Mouse (Mus musculus) small intestine, adult 2 months (tissue): Measurements from ENCODE around the gene Med13l. TPM values are rescaled to one million over a fixed set of nuclear protein-coding genes. Genes with fewer than 3 reads are reported as not detected.

Experiments
- H3K27ac ChIP-seq: fragments of 200-500 bp; 2 replicates; pipeline ENCODE4 v1.5.1; 2012; ENCODE audit warnings: low read depth, low read length, control low read depth, inconsistent platforms; ENCODE audit not compliant: insufficient read depth
- H3K27me3 ChIP-seq: fragments of 200-500 bp; 2 replicates; pipeline ENCODE4 v1.6.1; 2012; ENCODE audit warnings: mild to moderate bottlenecking, moderate library complexity, low read length, inconsistent platforms; ENCODE audit not compliant: control insufficient read depth, insufficient read depth
- H3K36me3 ChIP-seq: fragments of 200-500 bp; 2 replicates; pipeline ENCODE4 v1.6.1; 2012; ENCODE audit warnings: mild to moderate bottlenecking, low read length, control low read depth, inconsistent platforms; ENCODE audit not compliant: control insufficient read depth, insufficient read depth
- H3K4me1 ChIP-seq: fragments of 200-500 bp; 2 replicates; pipeline ENCODE4 v1.6.1; 2012; ENCODE audit warnings: low read length, inconsistent platforms, mixed read lengths; ENCODE audit not compliant: control insufficient read depth, insufficient read depth, insufficient read length
- H3K4me3 ChIP-seq: fragments of 200-500 bp; 2 replicates; pipeline ENCODE4 v1.5.1; 2012; ENCODE audit warnings: low read depth, mild to moderate bottlenecking, control low read depth, inconsistent platforms, low read length, moderate library complexity
- CTCF ChIP-seq: fragments of 200-500 bp; IDR thresholded peaks from 2 replicates; pipeline ENCODE4 v1.5.1; 2012; ENCODE audit warnings: low read depth, mild to moderate bottlenecking, control low read depth, inconsistent platforms, low read length, moderate library complexity, mixed read lengths; ENCODE audit not compliant: insufficient replicate concordance, insufficient read length; ENCODE audit errors: extremely low read depth
- POLR2A ChIP-seq: fragments of 200-500 bp; IDR thresholded peaks from 2 replicates; pipeline ENCODE4 v1.6.1; 2012; ENCODE audit warnings: low read depth, mild to moderate bottlenecking, control low read depth, inconsistent platforms, low read length, moderate library complexity
- WGBS: fragments of 180-500 bp; shearing (Covaris S2); methylation state at CpG from one replicate; pipeline ENCODE4 v1.1.7; 2018; 5-methylcytosine and 5-hydroxymethylcytosine counted together
- polyA plus RNA-seq: library from polyadenylated mRNA; depleted of rRNA; stranded (reverse); fragments of >200 nt; gene quantifications from 2 replicates; pipeline ENCODE4 v1.2.3, GENCODE M21; 2012

Gene Med13l
- polyA plus RNA-seq, 1 experiment, result 13.6 TPM

DNA sequence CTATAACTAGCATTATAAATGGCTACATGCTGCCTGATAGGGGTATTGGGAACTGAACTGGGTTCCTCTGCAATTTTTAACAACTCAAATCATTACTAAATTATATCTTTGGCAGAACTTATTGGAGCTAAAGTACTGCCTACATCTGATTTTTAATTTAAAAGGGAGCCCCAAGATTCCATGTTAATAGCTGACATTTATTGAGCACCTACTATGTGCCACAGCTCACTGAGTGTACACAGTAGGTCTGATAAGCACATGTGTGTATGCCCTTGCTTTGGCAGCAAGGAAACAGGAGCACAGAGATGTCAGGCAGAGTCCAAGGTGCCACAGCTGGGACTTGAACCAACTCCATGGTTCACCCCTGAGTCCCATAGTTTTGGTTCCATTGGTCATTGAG is 7.2 kb upstream of the Med13l start:
- Histone ChIP-seq H3K36me3 (no peaks in the 10 kb centered on the region), H3K4me3 (no peak overlapping the region)

DNA sequence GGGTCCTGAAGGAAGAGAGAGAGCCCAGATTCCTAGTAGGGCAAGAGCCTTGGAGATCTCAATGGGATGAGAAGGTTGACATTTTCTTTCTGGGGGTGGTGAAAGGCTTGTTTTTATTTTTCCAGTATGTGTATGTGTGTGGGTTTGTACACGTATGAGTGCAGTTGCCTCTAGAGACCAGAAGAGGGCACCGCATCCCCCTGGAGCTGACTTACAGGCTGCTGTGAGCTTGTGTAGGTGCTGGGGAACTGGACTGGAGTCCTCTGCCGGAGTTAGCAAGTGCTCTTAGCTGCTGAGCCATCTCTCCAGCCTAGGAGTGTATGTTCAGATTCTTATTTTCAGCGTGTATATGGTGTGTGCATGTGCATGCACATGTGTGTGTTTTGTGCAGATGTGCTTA is 5.2 kb upstream of the Med13l start:
- 97% methylated on average over 4 of the region's 4 CpGs for WGBS

More for the DNA sequence above, 7.2 kb upstream of the Med13l start:
- Histone ChIP-seq H3K27ac (no peak overlapping the region), H3K27me3 (0 out of 2 replicates have a peak, but pooled peaks cover 2% of the 10 kb centered on the region), H3K4me1 (peaks cover 2% of the 10 kb centered on the region; the same call in 1 of the 2 replicates)
- TF ChIP-seq POLR2A, result no peak
- no peak for TF ChIP-seq CTCF

DNA sequence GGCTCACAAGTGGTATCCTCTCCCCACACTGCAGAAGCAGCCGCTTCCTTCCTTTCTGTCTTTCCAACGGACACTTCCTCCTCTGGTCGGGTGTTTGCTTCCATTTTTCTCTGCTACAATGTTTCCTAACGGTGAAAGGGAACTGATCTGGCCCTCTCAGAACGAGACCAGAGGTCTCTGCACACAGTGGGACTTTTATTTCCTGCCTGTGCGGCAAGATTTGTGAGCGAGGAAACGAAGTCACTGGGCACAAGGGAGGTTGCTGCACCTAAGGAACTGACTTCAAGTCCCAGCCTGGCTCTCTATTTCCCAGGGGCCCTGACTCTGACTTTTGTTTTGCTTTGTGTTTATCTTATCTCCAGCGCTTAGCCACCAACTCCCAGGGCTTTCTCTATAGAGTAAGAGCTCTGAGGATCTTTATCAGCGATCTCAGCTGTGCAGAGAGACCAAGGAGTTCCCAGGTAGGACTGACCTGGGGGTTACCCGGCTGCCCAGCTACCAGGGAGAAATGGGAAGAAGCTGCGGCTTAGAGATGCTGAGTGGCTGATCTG is 4.0 kb upstream of the Med13l start:
- no peak overlapping the region for H3K27ac ChIP-seq
- H3K4me1 ChIP-seq, result peaks cover 2% of the 10 kb centered on the region; the same call in 1 of the 2 replicates
- WGBS, result 19% methylated on average over 12 of the region's 12 CpGs
- no peaks in the 10 kb centered on the region for H3K36me3 ChIP-seq
- H3K4me3 ChIP-seq, result no peak overlapping the region
- TF ChIP-seq CTCF (no peak), POLR2A (no peak)
- 0 out of 2 replicates have a peak, but pooled peaks cover 2% of the 10 kb centered on the region for H3K27me3 ChIP-seq

More for the DNA sequence above, 5.2 kb upstream of the Med13l start:
- Histone ChIP-seq H3K27me3 (0 out of 2 replicates have a peak, but pooled peaks cover 2% of the 10 kb centered on the region), H3K4me3 (no peak overlapping the region), H3K4me1 (peaks cover 2% of the 10 kb centered on the region), H3K27ac (no peak overlapping the region), H3K36me3 (no peaks in the 10 kb centered on the region)
- peak; percentile 31; the same call in 1 of the 2 replicates for TF ChIP-seq CTCF
- no peak for TF ChIP-seq POLR2A

DNA sequence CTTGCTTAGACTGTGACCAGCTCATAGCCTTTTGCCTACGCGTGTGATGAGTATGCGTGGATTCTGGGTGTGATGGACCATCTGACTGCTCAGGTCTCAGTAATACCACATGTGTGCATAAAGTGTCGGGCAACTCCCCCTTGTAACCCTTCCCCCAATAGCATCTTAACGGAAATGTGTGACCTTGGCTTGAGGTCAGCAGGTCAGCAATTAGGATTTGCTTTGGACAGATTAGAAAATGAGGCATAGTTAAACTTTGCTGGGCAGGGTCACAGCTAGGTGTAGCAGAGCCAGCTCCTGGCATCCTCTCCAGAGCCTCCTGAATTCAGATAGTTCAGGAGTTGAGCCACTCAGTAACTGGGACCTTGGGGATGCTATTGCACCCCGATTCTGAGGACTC is 1.6 kb upstream of the Med13l start:
- Histone ChIP-seq H3K27ac (no peak overlapping the region), H3K4me1 (peaks cover 4% of the 10 kb centered on the region), H3K4me3 (no peak overlapping the region), H3K27me3 (0 out of 2 replicates have a peak, but pooled peaks cover 2% of the 10 kb centered on the region), H3K36me3 (no peaks in the 10 kb centered on the region)
- TF ChIP-seq CTCF (no peak), POLR2A (no peak)
- WGBS, result 96% methylated on average over 6 of the region's 6 CpGs

DNA sequence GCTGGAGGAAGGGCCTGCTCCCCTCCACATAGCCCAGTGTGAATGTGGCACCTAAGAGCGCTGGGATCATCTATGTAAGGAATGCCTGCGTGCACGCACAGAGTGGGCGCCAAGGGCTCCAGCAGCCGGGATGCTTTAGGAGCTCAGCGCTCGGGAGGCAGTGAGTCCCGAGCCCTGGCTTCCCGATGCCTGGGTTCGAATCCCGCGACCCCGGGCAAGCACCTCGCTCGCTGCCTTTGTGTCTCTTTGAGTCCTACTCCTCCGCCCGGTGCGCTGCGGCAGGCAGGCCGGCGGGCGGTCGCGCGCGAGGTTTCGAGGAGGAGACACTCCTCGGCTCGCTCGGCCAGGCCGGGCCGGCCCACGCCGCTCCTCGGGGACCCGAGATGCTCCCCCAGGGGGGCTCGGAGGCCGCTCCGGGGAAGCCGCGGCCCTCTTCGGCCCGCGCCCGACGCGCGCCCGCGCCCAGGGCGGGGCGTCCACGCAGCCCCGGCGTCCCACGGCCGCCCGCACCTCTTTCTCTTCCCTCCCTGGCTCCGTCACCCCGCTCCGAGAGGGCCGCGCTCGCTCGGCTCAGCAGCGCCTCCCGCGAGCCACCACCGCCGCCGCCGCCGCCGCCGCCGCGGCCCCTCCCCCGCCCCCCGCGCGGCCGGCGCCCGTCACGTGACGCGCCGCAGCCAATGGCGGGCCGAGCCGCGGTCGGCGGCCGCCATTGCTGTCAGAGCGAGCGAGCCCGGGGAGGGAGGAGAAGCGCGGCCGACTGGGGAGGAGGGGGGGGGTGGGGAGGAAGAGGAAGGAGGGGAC is 695 bp upstream of the Med13l start:
- Histone ChIP-seq H3K27me3 (0 out of 2 replicates have a peak, but pooled peaks cover 2% of the 10 kb centered on the region), H3K27ac (peak overlapping the region; percentile 39; the same call in 1 of the 2 replicates), H3K4me1 (peaks cover 4% of the 10 kb centered on the region), H3K36me3 (no peaks in the 10 kb centered on the region), H3K4me3 (peak overlapping the region; percentile 98)
- WGBS, result 1% methylated on average over 70 of the region's 101 CpGs
- TF ChIP-seq CTCF (no peak), POLR2A (peak; percentile 55; the same call in 1 of the 2 replicates)

DNA sequence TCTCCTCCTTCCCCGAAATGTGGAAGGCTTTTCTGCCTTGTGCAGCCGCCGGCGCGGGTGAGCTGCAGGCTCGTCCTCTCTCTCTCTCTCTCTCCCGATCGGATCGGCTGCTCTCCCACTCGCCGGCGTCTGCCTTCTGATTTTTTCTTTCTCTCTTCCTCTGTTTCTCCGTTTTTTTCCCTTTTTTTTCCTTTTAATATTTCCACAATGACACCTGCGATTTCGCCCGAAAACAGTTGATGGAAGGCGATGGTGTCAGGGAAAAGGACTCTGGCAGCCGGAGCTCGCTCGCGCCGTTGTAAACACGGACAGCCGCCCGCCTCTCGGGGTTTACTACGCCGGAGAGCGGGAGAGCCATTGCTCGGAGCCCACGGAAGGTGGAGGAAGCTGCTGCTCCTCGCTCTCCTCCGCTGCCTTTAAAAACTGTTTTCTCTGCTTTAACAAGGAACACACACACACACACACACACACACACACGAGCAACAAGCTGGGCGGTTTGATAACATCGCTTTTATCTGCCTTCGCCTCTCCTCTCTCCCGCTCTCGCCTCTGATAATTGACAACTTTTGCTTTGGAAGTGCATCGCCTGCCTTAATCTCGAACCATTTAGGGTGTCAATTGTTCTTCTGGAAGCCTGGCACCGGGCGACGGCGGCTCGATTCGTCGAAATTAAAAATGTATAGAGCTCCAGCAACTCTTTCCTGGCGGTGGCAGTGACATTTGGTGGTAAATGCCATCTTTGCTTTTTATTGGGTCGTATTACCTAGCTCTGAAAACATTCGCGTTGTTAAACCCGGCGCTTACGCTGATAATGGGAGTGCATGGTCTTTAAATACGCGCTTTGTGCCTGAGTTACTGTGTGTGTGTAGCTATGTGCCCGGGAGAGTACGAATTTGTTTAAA is 858 bp downstream of the Med13l start:
- H3K27me3 ChIP-seq, result 0 out of 2 replicates have a peak, but pooled peaks cover 2% of the 10 kb centered on the region
- H3K4me1 ChIP-seq, result peaks cover 8% of the 10 kb centered on the region
- WGBS, result under 1% methylated on average over 59 of the region's 59 CpGs
- H3K4me3 ChIP-seq, result peak overlapping the region; percentile 98
- H3K36me3 ChIP-seq, result no peaks in the 10 kb centered on the region
- H3K27ac ChIP-seq, result peak overlapping the region; percentile 34; the same call in 1 of the 2 replicates
- TF ChIP-seq POLR2A (no peak), CTCF (peak; percentile 6; the same call in 1 of the 2 replicates)
